Mouse (Mus musculus) 3134 (cell line): ENCODE results near the gene Taf12.
"Not testable (repeated sequence)": the region's sequence is repeated elsewhere in the genome, so short reads cannot be mapped to it uniquely, and the experiment has no call there.

ENCODE experiments used
- DNase-seq: peaks from one replicate; pipeline ENCODE4 v3.0.0-alpha.2; 2011; ENCODE audit warnings: low spot score; ENCODE audit not compliant: insufficient read length; ENCODE audit errors: extremely low read depth

Gene Taf12

DNA sequence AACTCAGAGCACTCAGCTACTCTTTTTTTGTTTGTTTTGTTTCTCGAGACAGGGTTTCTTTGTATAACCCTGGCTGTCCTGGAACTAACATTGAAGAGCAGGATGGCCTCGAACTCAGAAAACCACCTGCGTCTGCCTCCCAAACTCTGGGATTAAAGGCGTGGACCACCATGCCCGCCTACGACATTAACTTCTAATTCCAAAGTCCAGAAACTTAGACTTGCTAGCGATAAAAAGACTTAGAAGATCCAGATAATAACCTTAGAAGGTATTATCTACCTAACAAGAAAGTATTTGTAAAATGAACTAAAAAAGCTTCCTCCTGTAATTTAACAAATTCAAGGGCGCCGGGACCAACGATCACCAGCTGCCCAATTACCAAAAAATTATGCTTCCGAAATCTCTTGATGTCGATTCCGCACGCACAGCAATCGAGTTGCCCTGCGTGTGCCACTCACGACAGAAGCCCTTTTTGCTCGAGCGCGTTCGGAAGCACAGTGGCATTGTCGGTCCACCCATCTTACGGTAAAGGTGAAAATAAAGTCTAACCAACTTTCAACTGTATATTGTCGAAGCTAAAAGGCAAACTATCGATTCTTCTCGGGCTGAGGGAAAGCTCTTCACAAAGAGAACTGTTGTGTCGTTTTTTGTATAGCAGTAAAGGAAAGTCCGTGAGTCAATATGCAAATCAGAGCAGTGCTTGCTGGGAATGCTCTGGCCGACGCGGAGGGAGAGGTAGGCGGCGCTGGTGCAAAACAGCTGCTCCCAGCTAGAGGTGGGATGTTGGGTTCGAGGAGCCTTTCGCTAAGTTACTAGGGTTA, 4.2 kb upstream of the Taf12 start:
- DNase-seq = peak; percentile 89

DNA sequence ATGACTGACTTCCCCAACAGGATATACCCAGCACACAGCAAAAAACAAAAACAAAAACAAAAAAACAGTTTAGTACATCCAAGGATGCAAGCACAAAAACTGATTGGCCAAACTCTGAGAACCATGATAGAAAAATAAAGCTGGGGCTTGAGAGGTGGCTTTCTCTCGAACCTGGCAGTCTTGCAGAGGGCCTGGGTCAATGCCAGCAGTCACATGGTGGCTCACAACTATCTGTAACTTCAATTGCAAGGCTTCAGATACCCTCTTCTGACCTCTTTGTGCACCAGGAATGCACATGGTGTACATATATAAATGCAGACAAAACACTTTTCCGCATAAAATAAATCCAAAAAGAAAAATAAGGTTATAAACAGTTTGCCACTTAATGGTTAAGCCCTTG, 1.0 kb upstream of the Taf12 start:
- no peak for DNase-seq

DNA sequence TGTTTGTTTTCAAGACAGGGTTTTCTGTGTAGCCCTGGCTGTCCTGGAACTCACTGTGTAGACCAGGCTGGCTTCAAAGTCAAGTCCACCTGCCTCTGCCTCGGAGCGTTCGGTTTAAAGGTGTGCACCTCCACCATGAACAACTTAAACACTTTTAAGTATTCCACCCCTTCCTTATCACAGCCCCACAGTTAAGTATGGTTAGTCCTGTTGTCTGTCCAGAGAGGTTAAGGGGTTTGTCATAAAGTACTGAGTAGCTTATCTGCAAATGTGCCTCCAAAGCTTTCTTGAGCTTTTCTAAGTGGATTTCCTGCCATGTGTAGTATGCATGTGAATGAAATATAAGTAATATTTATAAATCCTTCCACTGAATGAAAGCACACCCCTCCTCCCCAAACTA, 1.8 kb downstream of the Taf12 start:
- DNase-seq = no peak

DNA sequence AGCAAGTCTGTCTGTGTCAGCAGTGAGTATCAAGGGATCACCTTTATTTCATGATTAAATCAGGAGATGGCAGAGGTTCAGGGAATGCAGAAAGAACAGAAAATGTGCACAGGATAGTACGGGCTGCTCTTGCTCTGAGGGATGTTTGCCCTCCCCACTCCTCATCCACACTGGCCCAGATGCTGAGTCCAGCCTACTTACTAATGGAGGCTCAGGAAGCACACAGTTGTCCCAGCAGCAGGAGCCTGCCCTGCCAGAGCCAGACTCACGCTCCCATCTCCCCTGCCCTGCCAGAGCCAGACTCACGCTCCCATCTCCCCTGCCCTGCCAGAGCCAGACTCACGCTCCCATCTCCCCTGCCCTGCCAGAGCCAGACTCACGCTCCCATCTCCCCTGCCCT, 14.7 kb downstream of the Taf12 start:
- not testable (repeated sequence) for DNase-seq

DNA sequence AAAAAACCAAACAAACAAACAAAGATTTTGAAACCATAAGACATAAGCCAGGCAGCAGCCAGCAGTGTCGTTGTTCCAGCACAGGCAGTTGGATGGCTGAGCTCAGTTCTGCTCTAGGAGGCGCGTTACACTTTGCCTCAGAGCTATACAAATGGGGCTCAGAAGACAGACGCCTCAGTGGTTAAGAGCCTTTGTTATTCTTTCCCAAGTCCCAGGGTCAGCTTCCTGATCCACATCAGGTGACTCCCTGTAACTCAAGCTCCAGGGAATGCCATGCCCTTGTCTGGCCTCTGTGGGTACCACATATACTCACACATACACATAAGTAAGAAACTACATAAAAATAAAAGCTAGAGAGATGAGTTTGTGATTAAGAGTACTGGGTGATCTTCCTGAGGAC, 16.9 kb downstream of the Taf12 start:
- no peak for DNase-seq

DNA sequence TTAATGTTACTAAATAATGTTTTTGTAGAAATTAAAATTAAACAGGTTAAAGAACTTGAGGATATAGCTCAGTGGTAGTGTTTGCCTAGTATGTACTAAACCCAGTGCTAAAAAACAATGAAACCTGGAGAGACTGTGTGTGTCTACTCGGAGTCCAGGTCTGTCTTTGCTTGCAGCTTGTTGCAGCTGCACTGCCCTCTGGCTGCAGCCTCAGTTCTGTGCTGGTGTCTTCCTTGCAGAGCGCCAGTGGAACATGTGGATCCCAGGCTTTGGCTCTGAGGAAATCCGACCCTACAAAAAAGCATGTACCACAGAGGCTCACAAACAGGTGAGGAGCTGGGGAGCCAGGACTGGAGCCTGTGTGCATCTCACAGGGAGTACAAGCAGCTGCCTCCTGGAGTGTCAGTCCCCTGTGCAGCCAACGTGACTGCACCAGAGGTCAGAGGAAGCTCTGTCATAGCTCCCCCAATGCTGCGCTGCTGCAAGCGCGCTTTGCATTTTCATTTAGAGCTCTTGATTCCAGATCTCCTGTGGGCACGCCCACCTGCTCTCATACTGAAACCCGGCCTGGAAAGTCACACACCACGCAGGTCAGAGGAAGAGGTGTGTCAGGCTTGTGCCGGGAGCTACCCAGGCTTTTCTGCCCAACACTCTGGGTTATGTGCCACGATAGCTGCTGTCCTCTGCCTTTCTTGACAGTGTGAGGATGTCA, 17.6 kb downstream of the Taf12 start:
- no peak for DNase-seq

DNA sequence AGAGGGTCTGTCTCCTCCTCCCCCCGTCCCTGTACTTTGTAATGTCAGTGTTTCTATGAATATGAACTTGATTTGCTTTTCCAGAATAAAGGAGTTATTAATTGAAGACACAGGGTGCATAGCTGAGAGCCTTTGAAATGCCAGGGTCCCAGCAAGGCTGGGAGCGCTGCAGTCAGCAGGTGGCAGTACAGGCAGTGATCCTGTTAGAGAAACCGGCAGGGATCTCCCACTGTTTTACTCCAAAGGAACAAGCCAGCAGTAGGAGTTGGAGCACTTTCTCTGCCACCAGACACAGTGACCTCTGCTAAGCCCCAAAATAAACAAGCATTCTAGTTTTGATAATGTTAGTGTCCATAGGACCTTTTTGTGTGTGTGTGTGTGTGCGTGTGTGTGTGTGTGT, 18.8 kb downstream of the Taf12 start:
- DNase-seq = no peak

DNA sequence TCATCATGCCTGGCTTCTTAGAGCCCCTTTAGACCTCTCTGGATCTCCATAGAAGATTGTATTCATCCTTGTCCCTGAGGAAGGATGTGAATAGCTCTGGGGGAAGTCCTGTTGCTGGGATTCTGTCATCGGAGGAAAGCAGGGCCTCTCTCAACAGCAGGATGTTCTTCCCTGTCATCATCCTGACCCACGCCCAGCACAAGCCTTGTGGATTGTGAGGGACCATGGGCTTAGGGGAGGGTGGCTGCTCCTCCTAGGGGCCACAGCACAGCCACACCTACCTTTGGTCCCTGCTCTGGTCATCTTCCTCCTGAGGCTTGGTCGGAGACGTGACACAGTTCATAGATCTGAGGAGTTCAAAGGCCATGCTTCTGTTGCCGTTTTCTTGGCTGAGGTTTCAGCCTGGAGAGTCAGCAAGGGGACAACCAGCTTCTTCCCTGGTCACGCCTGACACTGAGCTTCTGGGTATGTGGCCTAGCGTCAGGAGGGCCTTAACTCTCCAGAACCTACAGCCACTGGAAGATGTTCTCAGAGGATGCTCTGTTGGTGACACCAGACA, 19.6 kb downstream of the Taf12 start:
- DNase-seq = no peak

DNA sequence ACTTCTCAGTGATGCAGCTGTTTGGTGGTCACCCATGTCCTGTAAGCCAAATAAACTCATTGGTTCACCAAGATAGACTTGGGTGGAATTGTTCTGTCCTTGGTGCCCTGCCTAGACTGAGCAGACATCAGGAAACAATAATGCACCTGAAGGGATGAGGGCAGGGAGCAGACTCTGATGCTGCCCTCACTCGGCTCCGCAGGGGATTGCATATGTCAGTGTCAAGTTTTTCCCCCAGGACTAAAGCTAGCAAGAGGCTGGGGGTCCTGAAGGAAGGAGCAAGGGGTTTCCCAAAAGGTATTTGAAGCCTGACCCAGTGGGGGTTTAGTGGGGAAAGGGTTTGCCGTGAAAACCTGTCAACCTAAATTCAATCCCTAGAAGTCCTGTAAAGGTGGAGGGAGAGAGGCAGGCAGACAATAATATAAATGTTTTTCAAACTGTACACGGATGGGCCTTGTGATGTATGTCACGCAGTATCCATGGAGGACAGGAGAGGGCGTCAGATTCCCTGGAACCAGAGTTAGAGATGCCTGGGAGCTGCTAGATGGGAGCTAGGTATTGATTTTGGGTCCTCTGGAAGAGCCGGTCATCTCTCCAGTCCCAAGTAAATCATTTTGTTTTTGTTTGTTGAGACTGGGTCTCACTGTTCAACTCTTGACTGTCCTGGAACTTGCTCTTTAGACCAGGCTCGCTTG, 21.7 kb downstream of the Taf12 start:
- no peak for DNase-seq

DNA sequence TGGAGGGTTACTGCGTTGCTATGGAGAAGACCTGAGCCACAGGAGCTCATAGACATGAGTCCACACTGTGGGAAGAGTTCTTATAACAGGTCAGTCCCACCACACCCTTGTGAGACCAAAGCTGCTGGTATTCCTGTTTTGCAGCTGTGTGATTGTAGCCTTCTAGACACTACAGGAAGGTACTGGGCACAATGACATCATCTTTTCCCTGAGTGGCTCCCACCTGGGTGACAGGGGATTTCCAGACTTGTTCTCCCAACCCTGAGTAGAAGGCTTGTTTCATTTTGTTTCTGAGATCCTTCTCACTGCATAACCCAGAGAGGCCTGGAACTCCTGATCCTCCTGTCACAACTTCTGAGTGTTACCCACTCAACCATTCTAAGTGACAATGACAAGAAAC, 25.7 kb downstream of the Taf12 start:
- no peak for DNase-seq

DNA sequence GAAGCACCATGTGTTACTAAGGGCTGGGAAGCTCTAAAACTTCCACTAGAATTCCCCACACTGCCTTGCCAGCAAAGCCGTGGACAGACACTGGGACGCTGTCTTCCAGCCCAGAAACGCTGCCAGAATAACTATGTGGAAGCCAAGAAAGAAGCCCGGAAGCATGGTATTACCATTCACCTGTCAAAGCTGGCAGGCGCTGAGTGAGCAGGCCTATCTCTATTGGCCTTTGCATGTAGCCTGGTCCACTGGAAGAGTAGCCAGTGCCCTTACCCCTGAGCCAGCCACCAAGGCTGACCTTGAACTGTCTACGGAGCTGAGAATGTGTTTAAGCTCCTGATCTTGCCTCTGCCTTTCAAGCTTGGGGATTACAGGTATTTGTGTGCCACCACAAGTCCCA, 27.3 kb downstream of the Taf12 start:
- no peak for DNase-seq

DNA sequence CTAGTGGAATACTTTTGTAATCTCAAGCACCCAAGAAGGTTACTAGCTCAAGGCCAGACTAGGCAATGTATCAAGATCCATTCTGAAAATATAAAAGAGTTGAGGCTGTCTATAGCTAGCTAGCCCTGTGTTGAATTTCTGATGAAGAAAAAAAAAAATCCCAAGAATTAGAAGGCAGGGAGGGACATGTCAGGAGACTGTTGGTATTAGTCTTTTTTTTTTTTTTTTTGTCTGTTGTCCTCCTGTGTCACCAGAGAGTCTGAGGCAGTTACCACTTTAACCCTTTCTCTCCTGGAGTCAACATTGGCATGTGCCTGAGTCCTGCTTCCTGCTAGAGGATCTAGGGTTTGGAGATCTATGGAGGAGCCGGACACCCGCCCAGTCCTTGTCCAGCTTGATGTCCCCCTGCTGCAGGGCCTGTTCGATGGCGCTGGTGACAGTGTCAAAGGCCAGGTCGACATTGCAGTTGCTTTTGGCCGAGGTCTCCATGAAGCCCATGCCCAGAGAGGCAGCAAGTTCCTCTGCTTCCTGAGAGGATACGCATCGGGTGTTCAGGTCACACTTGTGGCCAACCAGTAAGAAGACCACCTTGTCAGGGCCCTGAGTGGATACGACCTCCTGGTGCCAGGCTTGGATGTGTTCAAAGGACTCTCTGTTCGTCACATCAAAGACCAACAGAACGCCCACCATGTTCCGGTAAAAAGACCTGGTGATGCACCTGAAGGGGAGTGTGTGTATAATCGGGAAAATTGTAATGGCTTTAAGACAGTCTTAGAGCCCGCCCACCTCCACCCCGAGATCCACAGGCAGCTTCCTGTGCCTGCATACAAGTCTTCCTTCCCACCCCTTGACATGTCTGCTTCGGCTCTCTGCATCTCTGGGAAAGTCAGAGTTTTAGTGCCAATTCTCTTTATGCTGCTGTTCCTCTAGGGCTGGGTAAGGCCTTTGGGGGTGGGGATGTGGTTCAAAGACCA, 28.1 kb downstream of the Taf12 start:
- DNase-seq = no peak

DNA sequence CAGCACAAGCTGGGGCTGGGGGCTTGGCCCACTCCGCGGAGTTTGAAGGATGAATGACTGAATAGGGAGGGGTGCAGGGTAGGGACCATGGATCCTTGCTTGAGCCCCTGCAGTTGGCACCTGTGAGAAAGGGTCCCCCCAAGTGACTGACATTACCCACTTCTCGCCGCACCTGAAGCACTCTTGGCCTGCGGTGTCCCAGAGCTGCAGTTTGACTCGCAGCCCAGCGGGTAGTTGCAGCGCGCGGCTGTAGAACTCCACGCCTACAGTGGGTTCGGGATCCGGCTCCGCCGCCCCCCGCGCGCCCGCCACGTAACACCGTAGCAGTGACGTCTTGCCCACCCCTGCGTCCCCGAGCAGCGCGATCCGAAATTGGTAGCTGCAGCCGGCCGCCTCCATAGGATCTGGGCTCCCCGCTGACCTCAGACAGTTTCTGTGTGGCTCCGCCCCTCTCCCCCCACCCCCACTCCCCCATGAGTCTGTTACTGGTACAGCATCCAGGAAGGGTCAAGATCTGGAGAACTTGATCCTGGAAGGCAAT, 28.8 kb downstream of the Taf12 start, which contains the start of gene Rab42:
Rab42 (minus strand) TSS at position 447 of the 541 bp plus-strand sequence.
- peak; percentile 54 for DNase-seq

DNA sequence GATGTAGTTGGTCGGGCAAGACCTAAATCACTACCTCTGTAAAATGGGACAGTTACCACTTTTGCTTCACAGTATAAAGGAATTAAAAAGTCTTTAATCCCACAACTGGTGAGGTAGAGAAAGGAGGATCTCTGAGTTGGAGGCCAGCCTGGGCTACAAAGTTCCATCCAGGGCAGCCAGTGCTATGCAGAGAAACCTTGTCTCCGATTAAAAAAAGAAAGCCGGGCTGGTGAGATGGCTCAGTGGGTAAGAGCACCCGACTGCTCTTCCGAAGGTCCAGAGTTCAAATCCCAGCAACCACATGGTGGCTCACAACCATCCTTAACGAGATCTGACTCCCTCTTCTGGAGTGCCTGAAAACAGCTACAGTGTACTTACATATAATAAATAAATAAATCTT, 29.3 kb downstream of the Taf12 start:
- not testable (repeated sequence) for DNase-seq

DNA sequence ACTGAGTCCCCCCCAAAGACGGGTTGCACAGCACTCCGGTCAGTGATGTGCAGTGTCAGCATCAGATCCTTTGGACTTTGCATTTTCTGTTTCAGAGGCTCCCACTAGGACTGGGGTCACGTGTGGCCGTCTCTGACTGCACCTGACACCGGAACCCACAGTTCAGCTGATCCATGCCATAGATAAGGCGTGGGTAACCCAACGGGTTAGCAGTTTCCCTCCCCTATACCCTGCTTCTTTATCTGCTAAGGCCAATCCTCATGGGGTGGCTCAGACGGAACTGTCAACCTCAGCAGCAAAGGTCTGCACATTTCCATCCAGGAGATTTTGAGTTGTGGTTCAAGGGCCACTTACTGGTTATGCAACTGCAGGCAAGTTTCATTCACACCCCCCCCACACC, 31.1 kb downstream of the Taf12 start:
- no peak for DNase-seq

DNA sequence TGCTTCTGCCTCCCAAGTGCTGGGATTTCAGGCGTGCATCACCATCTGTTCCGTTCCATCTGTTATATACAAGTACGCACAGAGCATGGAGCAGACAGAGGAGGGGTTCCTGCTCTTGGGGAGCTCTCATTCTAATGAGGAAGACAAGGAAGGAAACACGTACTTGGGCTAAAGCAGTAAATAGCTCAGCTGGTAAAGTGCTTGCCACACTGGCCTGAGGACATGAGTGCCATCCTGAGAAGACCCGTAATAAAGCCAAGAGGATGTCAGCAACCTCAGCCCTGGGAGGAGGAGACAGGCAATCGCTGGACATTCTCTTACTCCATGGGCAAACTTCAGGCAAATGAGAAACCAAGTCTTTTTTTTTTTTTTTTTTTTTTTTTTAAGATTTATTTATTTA, 31.8 kb downstream of the Taf12 start:
- DNase-seq = no peak

DNA sequence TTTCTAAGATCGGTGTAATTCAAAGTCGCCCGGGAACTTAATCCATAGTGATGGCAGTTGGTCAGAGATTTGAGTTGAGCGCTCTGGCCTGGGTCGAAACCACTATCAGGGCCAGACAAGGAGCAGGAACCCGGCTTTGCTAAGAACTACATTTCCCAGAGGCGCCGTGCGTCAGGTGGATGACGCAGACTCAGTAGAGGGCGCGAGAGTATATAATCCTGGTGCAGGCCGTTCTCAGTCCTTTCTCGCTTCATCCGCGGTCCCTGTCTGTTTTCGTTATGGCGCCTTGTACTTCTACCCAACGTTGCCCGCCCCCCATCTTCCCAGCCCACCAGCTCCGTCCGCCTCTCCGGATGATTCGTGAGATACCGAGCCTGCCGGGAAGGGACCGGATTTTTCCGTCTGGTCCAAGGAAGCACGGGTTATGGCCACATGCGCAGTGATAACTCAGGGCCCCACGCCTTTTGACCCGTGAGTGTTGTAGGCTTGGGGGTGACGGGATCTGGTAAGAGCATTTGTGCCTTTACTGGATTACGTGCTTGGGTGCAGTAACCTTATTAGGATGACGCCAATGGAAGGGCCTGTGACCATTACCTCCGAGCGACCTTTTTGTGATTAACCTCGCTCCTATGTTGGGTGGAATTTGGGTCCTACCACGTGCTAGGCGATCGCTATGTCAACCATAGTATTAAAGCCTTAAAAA, 34.4 kb downstream of the Taf12 start:
- DNase-seq = peak; percentile 82

DNA sequence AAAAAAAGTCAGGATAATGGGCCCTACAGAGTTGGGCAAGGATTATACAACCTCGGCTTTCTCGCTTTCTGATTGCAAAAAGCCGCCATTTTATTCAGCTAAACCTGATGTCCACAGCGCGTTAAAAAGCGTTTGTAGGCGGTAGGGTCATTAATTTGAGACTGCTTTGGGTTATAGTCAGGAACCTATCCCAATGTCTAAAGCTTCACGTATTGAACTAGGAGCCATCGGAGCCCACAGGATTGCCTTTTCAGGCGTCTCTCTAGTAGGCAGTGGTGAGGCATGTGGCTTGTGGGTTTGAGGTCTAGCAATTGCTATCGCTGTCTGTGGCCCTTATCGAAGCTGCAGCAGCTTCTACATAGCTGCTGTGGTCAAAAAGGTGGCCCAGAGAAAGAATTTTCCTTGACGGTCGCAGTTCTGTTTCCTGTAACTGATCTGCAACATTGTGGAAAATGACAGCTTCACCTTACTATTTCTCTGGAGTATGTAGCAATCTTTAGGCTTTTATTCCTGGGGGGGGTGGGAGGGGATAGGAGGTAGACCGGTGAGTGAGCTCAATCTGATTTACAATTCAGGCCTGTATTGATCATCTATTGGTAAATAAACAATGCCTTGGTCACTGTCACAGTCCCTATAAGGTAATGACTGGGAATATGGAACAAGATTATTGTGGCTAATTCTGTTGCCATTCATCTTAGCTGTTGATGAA, 35.1 kb downstream of the Taf12 start:
- DNase-seq = no peak
